Mouse (Mus musculus): ENCODE data around the gene Tmprss4.

Gene Tmprss4

GRCm38 (mm10) chr9:45138191-45139032 is 65.5 kb downstream of the Tmprss4 start, which contains the start of gene Scn4b:
TSS of gene Scn4b (plus strand) at chr9:45138395.
- peak in 1 of 2 experiments; percentile 32 for DNase-seq (ENCODE audit: low spot score in 2 of 2)

GRCm38 (mm10) chr9:45136442-45137169 is 67.3 kb downstream of the Tmprss4 start:
- no peak for DNase-seq (ENCODE audit: low spot score in 2 of 2)

DNA sequence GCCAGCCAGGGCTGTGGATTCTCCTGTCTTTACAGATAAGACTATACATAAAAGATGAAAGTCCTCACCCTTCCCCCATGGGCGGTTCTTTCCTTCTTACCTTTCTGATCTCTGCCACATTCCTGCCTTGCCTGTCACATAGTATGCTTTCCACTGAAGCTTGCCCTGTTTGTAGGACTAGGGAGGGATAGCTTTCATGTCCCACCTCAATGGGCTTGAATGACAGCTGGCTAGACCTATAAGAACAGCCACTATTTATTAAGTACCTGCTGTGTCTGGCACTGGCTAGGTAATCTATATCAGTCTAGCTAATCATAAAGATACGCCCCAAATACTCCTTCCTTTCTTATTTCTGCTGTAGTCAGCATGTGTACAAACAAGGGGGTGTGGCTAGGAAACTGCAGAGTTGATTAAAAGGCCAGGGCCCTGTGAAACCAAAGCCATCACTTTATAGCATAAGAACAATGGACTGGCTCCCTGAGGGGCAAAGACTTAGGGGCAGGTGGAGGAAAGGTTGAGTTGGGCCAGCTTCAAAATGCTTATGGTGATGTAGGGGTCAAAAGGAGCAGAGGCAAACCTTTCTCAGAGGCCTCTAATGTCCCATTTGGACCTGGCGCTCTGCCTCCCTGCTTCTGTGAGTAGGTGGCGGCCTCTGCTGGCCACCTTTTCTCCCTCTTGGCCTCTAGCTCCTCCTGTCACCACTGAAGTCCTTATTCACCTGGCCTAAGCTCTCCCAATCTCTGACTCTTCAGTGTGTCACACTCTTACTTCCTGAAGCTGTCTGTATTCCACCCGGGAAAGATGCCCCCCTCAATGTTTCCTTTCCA is 70.2 kb downstream of the Tmprss4 start:
- DNase-seq (ENCODE audit: low spot score in 2 of 2): peak in 1 of 2 experiments; percentile 77

- DNase-seq (ENCODE audit: low spot score in 2 of 2): no peak
Measured at GRCm38 (mm10) chr9:45130119-45130518, 73.8 kb downstream of the Tmprss4 start.

GRCm38 (mm10) chr9:45126941-45127340 is 77.0 kb downstream of the Tmprss4 start:
- DNase-seq (ENCODE audit: low spot score in 2 of 2): no peak

DNA sequence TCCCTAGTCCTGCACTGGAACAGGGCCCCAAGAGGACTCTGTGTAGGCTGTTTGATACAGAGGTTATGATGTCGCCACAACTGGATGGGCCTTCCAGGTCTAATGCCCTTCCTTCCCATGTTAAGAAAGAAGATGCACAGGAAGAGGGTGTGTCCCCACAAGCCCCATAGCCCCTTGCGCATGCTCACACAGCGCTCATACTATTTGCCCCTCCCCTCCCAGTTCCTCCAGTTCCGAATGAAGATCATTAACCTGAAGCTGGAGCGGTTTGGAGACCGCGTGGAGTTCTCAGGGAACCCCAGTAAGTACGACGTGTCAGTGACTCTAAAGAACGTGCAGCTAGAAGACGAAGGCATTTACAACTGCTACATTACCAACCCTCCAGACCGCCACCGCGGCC is 78.7 kb downstream of the Tmprss4 start:
- DNase-seq (ENCODE audit: low spot score in 2 of 2): no peak
